Mouse (Mus musculus) thymus, postnatal 36 days (tissue): Measurements from ENCODE around the gene Boll.
"Not testable (repeated sequence)": the region's sequence is repeated elsewhere in the genome, so short reads cannot be mapped to it uniquely, and the experiment has no call there.

Experiments
- DNase-seq, 2 experiments: peaks; one replicate each; pipeline ENCODE4 v3.0.0; 2022; ENCODE audit warnings: mixed read lengths in 2 of 2

Gene Boll

GRCm38 (mm10) chr1:55363044-55363565 lies at the start of gene Boll:
TSS of gene Boll (minus strand) at chr1:55363469.
- peak; percentile 84 to 85 for DNase-seq

- no peak for DNase-seq
Observed at GRCm38 (mm10) chr1:55412569-55412968, 49.3 kb upstream of the Boll start.

- no peak for DNase-seq
Observed at GRCm38 (mm10) chr1:55411079-55411478, 47.8 kb upstream of the Boll start.

GRCm38 (mm10) chr1:55410670-55411069 lies 47.4 kb upstream of the Boll start:
- DNase-seq, result no peak

GRCm38 (mm10) chr1:55406531-55407375 lies 43.5 kb upstream of the Boll start:
- DNase-seq, result peak in 1 of 2 experiments; percentile 53

- no peak for DNase-seq
Observed at GRCm38 (mm10) chr1:55406023-55406413, 42.7 kb upstream of the Boll start.

GRCm38 (mm10) chr1:55405272-55406022 lies 42.2 kb upstream of the Boll start, which contains the start of gene Plcl1:
TSS of gene Plcl1 (plus strand) at chr1:55405921.
- peak; percentile 97 to 98 for DNase-seq

GRCm38 (mm10) chr1:55404439-55404838 lies 41.2 kb upstream of the Boll start:
- peak in 1 of 2 experiments; percentile 27 for DNase-seq

GRCm38 (mm10) chr1:55399891-55400290 lies 36.6 kb upstream of the Boll start:
- DNase-seq, result no peak

GRCm38 (mm10) chr1:55383114-55383773 lies 20.0 kb upstream of the Boll start:
- peak; percentile 79 to 82 for DNase-seq

GRCm38 (mm10) chr1:55380527-55380926 lies 17.3 kb upstream of the Boll start:
- DNase-seq, result no peak

GRCm38 (mm10) chr1:55372626-55373025 lies 9.4 kb upstream of the Boll start:
- peak; percentile 32 to 61 for DNase-seq

- peak; percentile 76 to 86 for DNase-seq
Observed at GRCm38 (mm10) chr1:55363586-55363985, 317 bp upstream of the Boll start.

- peak in 1 of 2 experiments; percentile 24 for DNase-seq
Observed at GRCm38 (mm10) chr1:55362634-55363033, 635 bp downstream of the Boll start.

GRCm38 (mm10) chr1:55351914-55352313 lies 11.4 kb downstream of the Boll start:
- not testable (repeated sequence) for DNase-seq

- DNase-seq, result not testable (repeated sequence)
Observed at GRCm38 (mm10) chr1:55325496-55325895, 37.8 kb downstream of the Boll start.

- DNase-seq, result no peak
Observed at GRCm38 (mm10) chr1:55301077-55301476, 62.2 kb downstream of the Boll start.

- DNase-seq, result no peak
Observed at GRCm38 (mm10) chr1:55279081-55279480, 84.2 kb downstream of the Boll start.

- DNase-seq, result no peak
Observed at GRCm38 (mm10) chr1:55265447-55265846, 97.8 kb downstream of the Boll start.

- DNase-seq, result no peak
Observed at GRCm38 (mm10) chr1:55264385-55264784, 98.9 kb downstream of the Boll start.

- DNase-seq, result no peak
Observed at GRCm38 (mm10) chr1:55246374-55246773, 116.9 kb downstream of the Boll start.

GRCm38 (mm10) chr1:55239237-55239636 lies 124.0 kb downstream of the Boll start:
- peak in 1 of 2 experiments; percentile 35 for DNase-seq

- no peak for DNase-seq
Observed at GRCm38 (mm10) chr1:55238496-55238895, 124.8 kb downstream of the Boll start.
